ENCODE assay signal across 10 mouse cellular contexts in the genomic region with DNA sequence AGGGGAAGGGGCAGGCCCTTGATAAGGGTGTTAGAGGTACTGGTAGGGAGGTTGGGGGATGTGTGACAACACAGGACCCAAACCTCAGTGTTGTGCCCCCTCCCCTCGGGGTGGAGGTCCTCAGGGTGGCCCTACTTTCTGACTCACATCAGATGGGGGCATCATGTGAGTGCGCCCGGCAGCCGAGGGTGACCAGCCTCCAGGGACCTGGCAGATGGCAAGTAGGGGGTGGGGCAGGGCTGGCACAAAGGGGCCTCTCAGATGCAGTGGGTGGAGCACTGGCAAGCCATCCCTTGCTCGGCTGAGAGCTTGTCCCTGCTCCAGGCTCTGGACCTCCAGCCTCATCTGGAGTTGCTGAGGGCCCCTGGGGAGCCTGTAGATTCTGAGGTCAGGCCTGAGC. TPM values are rescaled to one million over a fixed set of nuclear protein-coding genes. Genes with fewer than 3 reads are reported as not detected.
DNase-seq lines count a peak whose midpoint lies in the region; ATAC-seq and TF ChIP-seq lines count a peak whose summit lies in the region.
"Had no signal": no experiment of that assay in that cellular context is flagged by ENCODE, and none has a peak within 500 bp of the region (broad histone marks: within the 10 kb centered on the region; RNA-seq: fewer than 3 reads in every experiment).

No protein-coding gene starts in this region.

- no peak overlapping the region for H3K4me3 ChIP-seq in heart, embryonic 11.5 days (ENCODE audit: low read depth, low read length)
- peak overlapping the region; percentile 80 for H3K4me3 ChIP-seq in G1E (ENCODE audit: low read depth, low read length)
- H3K4me3 ChIP-seq in forebrain, embryonic 11.5 days (ENCODE audit: low read depth, low read length): no peak overlapping the region
- H3K4me3 ChIP-seq in neural tube, embryonic 13.5 days: peak overlapping the region; percentile 29
- H3K4me3 ChIP-seq: midbrain, embryonic 12.5 days had no signal

- WGBS in heart, embryonic 11.5 days (ENCODE audit: insufficient replicate concordance): 50% methylated on average over 5 of the region's 5 CpGs
- 61% methylated on average over 5 of the region's 5 CpGs for WGBS in forebrain, embryonic 11.5 days
- 16% methylated on average over 5 of the region's 5 CpGs for WGBS in neural tube, embryonic 13.5 days

- no peak overlapping the region for H3K27ac ChIP-seq in heart, embryonic 11.5 days (ENCODE audit: low read depth, low read length)
- H3K27ac ChIP-seq in forebrain, embryonic 11.5 days (ENCODE audit: low read depth, low read length): no peak overlapping the region
- peak overlapping the region; percentile 78 for H3K27ac ChIP-seq in neural tube, embryonic 13.5 days (replicated peaks)
- H3K27ac ChIP-seq: midbrain, embryonic 12.5 days had no signal

- H3K4me2 ChIP-seq in heart, embryonic 11.5 days: peak overlapping the region; percentile 54
- H3K4me2 ChIP-seq in forebrain, embryonic 11.5 days (ENCODE audit: low read depth, low read length, severe bottlenecking): 0 out of 2 replicates have a peak overlapping the region, but pooled peaks have one; percentile 18
- H3K4me2 ChIP-seq in neural tube, embryonic 13.5 days: peak overlapping the region; percentile 43
- H3K4me2 ChIP-seq: midbrain, embryonic 12.5 days had no signal

- peak overlapping the region; percentile 16; the same call in 1 of the 2 replicates for H3K9ac ChIP-seq in heart, embryonic 11.5 days (ENCODE audit: low read depth, low read length)
- no peak overlapping the region; the same call in 1 of the 2 replicates for H3K9ac ChIP-seq in forebrain, embryonic 11.5 days (ENCODE audit: low read length)
- peak overlapping the region; percentile 47 for H3K9ac ChIP-seq in neural tube, embryonic 13.5 days
- H3K9ac ChIP-seq: midbrain, embryonic 12.5 days had no signal

- no peak for ATAC-seq in heart, embryonic 11.5 days (replicated peaks; ENCODE audit: insufficient number of reproducible peaks, low FRiP score, low TSS enrichment)
- ATAC-seq in G1E (ENCODE audit: extremely low read depth, insufficient number of reproducible peaks, low FRiP score, poor library complexity, severe bottlenecking): no peak
- no peak for ATAC-seq in forebrain, embryonic 11.5 days (replicated peaks; ENCODE audit: low FRiP score)
- ATAC-seq in neural tube, embryonic 13.5 days (ENCODE audit: low read depth): peak; percentile 9; the same call in 1 of the 2 replicates

- TF ChIP-seq CTCF in G1E (IDR thresholded peaks at IDR 0.05; ENCODE audit: low read depth, low read length): no peak

- peaks cover 30% of the 10 kb centered on the region for H3K4me1 ChIP-seq in heart, embryonic 11.5 days (ENCODE audit: control insufficient read depth, insufficient read depth, low read length)
- peaks cover 96% of the 10 kb centered on the region for H3K4me1 ChIP-seq in G1E (ENCODE audit: insufficient read depth, low read depth, low read length)
- peaks cover 29% of the 10 kb centered on the region for H3K4me1 ChIP-seq in forebrain, embryonic 11.5 days (replicated peaks; ENCODE audit: control insufficient read depth, insufficient read depth, low read length)
- H3K4me1 ChIP-seq in neural tube, embryonic 13.5 days (replicated peaks): peaks cover 82% of the 10 kb centered on the region

- no peaks in the 10 kb centered on the region for H3K36me3 ChIP-seq in heart, embryonic 11.5 days (ENCODE audit: control insufficient read depth, insufficient read depth, low read length)
- H3K36me3 ChIP-seq in G1E (replicated peaks): peaks cover 66% of the 10 kb centered on the region
- H3K36me3 ChIP-seq in forebrain, embryonic 11.5 days (ENCODE audit: control insufficient read depth, insufficient read depth, low read length): no peaks in the 10 kb centered on the region
- H3K36me3 ChIP-seq in neural tube, embryonic 13.5 days: no peaks in the 10 kb centered on the region
- H3K36me3 ChIP-seq: midbrain, embryonic 12.5 days had no signal

- no peaks in the 10 kb centered on the region for H3K9me3 ChIP-seq in heart, embryonic 11.5 days (replicated peaks; ENCODE audit: control insufficient read depth, low read length)
- no peaks in the 10 kb centered on the region for H3K9me3 ChIP-seq in G1E (replicated peaks)
- no peaks in the 10 kb centered on the region for H3K9me3 ChIP-seq in forebrain, embryonic 11.5 days (ENCODE audit: control insufficient read depth, low read length)
- H3K9me3 ChIP-seq in neural tube, embryonic 13.5 days: no peaks in the 10 kb centered on the region
- H3K9me3 ChIP-seq: midbrain, embryonic 12.5 days had no signal

- DNase-seq in heart, adult 8-10 months (ENCODE audit: low spot score): no peak
- DNase-seq in G1E (ENCODE audit: low spot score): no peak
- DNase-seq in forebrain, embryonic 11.5 days (ENCODE audit: low spot score): no peak
- DNase-seq in layer of hippocampus, adult 9-11 months: peak; percentile 79
- DNase-seq in thymus, adult 18-20 months: no peak
- DNase-seq in embryo, embryonic 10.5 days (ENCODE audit: low spot score): no peak

- H3K27me3 ChIP-seq in heart, embryonic 11.5 days (ENCODE audit: control insufficient read depth, insufficient read depth, low read length): no peaks in the 10 kb centered on the region
- no peaks in the 10 kb centered on the region for H3K27me3 ChIP-seq in G1E (ENCODE audit: insufficient read depth, low read length)
- H3K27me3 ChIP-seq in forebrain, embryonic 11.5 days (ENCODE audit: control insufficient read depth, insufficient read depth, low read length): no peaks in the 10 kb centered on the region
- no peaks in the 10 kb centered on the region for H3K27me3 ChIP-seq in neural tube, embryonic 13.5 days

RNA-seq across cellular contexts. Expression of gene Adgrg1, which starts 12.1 kb away (rescaled TPM):
- polyA plus RNA-seq in heart, embryonic 11.5 days (2014; fragmentation: Nextera tagmentation; extraction: Ambion mirVana): 6.4 and 7.5 TPM in 2 replicates
- total RNA-seq in heart, adult 8-10 months (2022): 10 to 100 TPM; 41.3 to 63.6 (median 51.8) TPM
- total RNA-seq in G1E (2014; fragmentation: Nextera tagmentation) (339 and 345 TPM in 2 replicates), G1E (2017) (54.0 and 57.7 TPM in 2 replicates)
- polyA plus RNA-seq in G1E (2012): 211 and 229 TPM in 2 replicates
- polyA plus RNA-seq in forebrain, embryonic 11.5 days (2014; fragmentation: Nextera tagmentation; extraction: Ambion mirVana): 177 and 184 TPM in 2 replicates
- 160 and 168 TPM in 2 replicates for polyA plus RNA-seq in neural tube, embryonic 13.5 days (2015; fragmentation: Nextera tagmentation; extraction: Ambion mirVana)

RNA-seq across cellular contexts. Expression of gene Adgrg3, which starts 30.8 kb away (rescaled TPM):
- polyA plus RNA-seq in heart, embryonic 11.5 days (2014; fragmentation: Nextera tagmentation; extraction: Ambion mirVana): 2.0 and 4.5 TPM in 2 replicates
- 1 to 10 TPM in 3 of 4 experiments, under 1 TPM in 1; 0.75 to 1.3 (median 1.2) TPM for total RNA-seq in heart, adult 8-10 months (2022)
- total RNA-seq in G1E (2014; fragmentation: Nextera tagmentation): not detected in 2 replicates
- total RNA-seq in G1E (2017): 0.17 and 0.49 TPM in 2 replicates
- polyA plus RNA-seq in G1E (2012): 0.10 and 0.12 TPM in 2 replicates
- polyA plus RNA-seq in forebrain, embryonic 11.5 days (2014; fragmentation: Nextera tagmentation; extraction: Ambion mirVana): 2.9 and 3.2 TPM in 2 replicates
- 1.4 and 1.5 TPM in 2 replicates for polyA plus RNA-seq in neural tube, embryonic 13.5 days (2015; fragmentation: Nextera tagmentation; extraction: Ambion mirVana)
- total RNA-seq: MEL had no signal

Comparison
In these comparisons a context has a peak if more than half of its experiments do, and no peak if none do; other contexts are left out.
1. H3K4me3 ChIP-seq: peak in G1E (single experiment) and neural tube, embryonic 13.5 days (single experiment); none in heart, embryonic 11.5 days (single experiment) and forebrain, embryonic 11.5 days (single experiment).
2. RNA of gene Adgrg1, which starts 12.1 kb away (polyA plus RNA-seq): 211 to 229 TPM in G1E, 177 to 184 TPM in forebrain, embryonic 11.5 days and 160 to 168 TPM in neural tube, embryonic 13.5 days; 6.4 to 7.5 TPM in heart, embryonic 11.5 days; every median in the first group is over 10 times any median in the second.
3. Peak in every context shown above with its lines, with median percentiles within 50 percentile points of each other: H3K4me2 ChIP-seq.